Mouse (Mus musculus): ENCODE results near the gene Trappc1. TPM values are rescaled to one million over a fixed set of nuclear protein-coding genes. Genes with fewer than 3 reads are reported as not detected.

The Trappc1 gene
- polyA plus RNA-seq (2017; shearing (Covaris generic)), result 100 to 1,000 TPM; 106 to 112 TPM

DNA sequence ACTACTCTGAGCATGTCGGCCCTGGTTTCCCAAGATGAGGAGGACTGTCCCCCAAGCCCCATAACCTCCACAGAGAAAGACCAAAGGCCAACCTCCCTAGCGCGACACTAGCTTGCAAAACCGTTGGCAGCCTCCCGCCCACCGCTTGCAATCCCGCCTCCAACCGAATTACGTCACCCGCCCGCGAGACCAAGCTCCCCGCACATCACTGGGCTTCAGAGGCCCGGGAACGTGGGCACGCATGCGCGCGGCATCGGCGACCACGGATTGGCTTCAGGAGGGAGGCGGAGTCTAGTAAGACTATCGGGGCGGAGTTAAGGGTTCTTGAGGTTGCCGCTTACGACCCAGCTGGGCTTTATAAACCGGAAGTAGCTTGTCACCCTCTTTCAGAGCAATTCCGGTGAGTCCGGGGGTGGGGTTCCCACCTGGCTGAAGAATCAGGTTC, at the start of gene Trappc1, which contains the start of gene Cntrob:
Gene Trappc1 (plus strand): TSS at position 314 of the 445 bp plus-strand sequence.
Gene Cntrob (minus strand): TSS at position 109 of the 445 bp plus-strand sequence.

DNA sequence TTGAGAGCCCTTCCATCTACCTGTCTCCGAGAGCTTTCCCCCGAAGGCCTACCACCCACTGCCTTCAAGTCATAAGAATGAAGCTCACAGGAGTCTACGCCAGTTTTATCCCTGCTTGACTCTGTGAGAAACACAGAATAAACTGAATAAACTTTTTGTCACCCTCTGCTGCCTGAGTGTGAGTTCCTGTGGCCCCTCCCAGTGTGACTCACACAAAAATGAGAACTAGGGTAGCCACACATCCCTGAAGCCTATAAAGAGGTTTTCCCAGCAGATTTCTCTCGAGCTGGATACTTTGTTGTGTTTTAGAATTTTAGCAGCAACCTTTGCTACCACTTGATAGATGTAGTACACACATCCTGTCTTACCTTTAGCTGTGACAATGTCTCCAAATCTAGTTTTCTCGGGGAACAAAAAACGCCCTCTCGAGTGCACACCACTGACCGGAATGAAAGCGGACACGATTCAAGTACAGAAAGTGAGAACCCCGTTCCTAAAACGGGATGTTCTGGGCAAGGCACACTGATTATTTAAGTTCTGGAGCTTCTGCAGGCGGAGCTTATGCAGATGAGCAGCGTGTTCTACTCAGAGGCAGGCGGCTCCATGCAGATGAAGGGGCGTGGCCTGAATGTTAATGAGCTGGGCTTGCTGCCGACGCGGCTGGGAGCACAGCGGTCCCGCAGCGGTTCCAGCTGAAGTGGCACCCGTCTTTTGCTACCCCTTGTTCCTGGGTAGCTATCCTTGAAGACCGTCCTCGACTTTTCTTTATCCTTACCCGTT, 2.0 kb downstream of the Trappc1 start, which contains the start of gene Kcnab3:
Gene Kcnab3 (plus strand): TSS at position 631 of the 780 bp plus-strand sequence.

DNA sequence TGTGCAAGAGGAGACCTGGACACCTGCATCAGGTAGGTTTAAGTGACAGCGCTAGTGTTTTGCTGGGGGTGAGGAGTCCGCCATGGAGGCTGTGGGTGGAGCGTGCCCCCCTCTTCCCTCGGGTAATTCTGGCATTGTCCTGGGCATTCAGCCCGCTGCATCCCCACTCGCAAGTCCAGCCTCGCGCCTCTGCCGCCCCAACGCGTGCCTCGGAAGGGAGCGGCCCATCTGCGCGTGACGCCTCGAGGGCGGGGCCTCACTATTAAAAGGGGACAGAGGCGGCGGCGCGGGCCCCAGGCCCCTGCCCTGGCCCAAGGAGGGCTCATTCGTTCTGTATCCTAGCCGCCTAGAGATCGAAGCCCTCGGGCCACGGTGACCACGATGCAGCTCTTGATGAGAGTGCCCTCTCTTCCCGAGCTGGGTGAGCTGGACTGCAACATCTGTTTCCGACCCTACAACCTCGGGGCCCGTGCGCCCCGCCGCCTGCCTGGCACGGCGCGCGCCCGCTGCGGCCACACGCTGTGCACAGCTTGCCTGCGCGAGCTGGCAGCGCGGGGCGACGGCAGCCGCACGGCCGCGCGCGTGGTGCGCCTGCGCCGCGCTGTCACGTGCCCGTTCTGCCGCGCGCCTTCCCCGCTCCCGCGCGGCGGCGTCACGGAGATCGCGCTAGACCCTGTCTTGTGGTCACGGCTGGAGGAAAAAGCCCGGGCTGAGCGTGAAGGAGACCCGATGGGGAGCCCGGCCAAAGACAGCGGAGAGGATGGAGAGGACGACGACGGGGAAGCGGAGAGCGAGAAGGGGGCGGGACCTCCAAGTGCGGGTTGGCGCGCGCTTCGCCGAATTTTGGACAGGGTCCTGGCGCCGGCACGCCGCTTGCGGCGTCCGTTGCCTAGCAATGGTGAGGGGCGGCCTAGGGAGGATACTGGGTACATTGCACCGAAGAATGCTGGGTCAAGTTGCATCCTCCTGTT, 16.7 kb downstream of the Trappc1 start, which contains the start of gene Rnf227:
Gene Rnf227 (plus strand): TSS at position 301 of the 971 bp plus-strand sequence.

DNA sequence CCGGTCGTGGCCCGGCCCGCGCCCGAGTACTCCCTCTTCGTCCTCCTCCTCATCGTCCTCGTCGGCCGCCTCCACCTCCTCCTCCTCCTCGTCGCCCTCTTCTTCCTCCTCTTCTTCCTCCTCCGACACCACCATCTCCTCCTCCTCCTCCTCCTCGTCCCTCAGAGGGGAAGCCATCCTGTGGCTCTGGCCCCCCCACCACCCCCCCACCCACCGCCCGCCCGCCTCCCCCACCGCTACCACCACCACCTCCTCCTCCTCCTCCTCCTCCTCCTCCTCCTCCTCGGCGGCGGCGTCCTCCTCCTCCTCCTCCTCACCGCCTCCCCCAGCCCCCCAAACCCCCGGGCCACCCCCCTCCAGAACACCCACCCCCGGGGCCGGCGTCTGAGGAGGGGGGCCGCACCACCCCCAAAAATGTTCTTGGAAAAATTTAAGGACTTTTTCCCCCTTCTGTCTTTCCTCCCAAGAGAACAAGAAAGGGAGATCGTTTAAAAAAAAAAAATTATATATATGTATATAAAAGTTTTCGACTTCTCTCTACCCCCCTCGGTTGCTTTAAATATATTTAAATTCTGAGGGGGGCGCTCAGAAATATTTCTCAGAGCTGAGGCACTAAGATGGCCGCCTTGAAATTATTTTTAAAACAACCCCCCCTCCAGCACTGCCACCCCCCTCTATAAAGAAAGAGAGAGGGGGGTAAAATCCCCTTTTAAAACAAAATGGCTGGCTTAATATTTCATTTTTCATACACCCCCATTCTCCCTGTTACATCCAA, 45.6 kb downstream of the Trappc1 start, which contains the start of gene Chd3:
Gene Chd3 (minus strand): TSS at position 192 of the 775 bp plus-strand sequence.

Other genes with a start within 250 kb of the Trappc1 start
- 100 to 1,000 TPM; 113 to 123 TPM for gene Vamp2, start 235.5 kb upstream of the Trappc1 start, polyA plus RNA-seq (2017; shearing (Covaris generic))
- 10 to 100 TPM in 1 of 2 experiments, 1 to 10 TPM in 1; 6.6 to 10.3 TPM for gene Per1, start 228.8 kb upstream of the Trappc1 start, polyA plus RNA-seq (2017; shearing (Covaris generic))
- under 1 TPM in 1 of 2 experiments, not detected in 1; 0.08 TPM for gene Hes7, start 203.6 kb upstream of the Trappc1 start, polyA plus RNA-seq (2017; shearing (Covaris generic))
- under 1 TPM in 1 of 2 experiments, not detected in 1; 0.17 TPM for gene 9130213A22Rik, start 201.4 kb upstream of the Trappc1 start, polyA plus RNA-seq (2017; shearing (Covaris generic))
- under 1 TPM in 1 of 2 experiments, not detected in 1; 0.05 TPM for gene Aloxe3, start 198.1 kb upstream of the Trappc1 start, polyA plus RNA-seq (2017; shearing (Covaris generic))
- gene Alox12b, start 167.0 kb upstream of the Trappc1 start, polyA plus RNA-seq (2017; shearing (Covaris generic)), result not detected
- 10 to 100 TPM in 1 of 2 experiments, 1 to 10 TPM in 1; 3.0 to 14.3 TPM for gene Alox8, start 126.1 kb upstream of the Trappc1 start, polyA plus RNA-seq (2017; shearing (Covaris generic))
- gene Gucy2e, start 86.9 kb upstream of the Trappc1 start, polyA plus RNA-seq (2017; shearing (Covaris generic)), result under 1 TPM; 0.10 to 0.79 TPM
- gene Cntrob, start 205 bp upstream of the Trappc1 start, polyA plus RNA-seq (2017; shearing (Covaris generic)), result 10 to 100 TPM in 1 of 2 experiments, 1 to 10 TPM in 1; 4.3 to 12.7 TPM
- gene Kcnab3, start 2.3 kb downstream of the Trappc1 start, polyA plus RNA-seq (2017; shearing (Covaris generic)), result 1 to 10 TPM; 1.9 to 3.8 TPM
- 1 to 10 TPM; 2.3 to 8.7 TPM for gene Rnf227, start 16.5 kb downstream of the Trappc1 start, polyA plus RNA-seq (2017; shearing (Covaris generic))
- gene Chd3, start 45.4 kb downstream of the Trappc1 start, polyA plus RNA-seq (2017; shearing (Covaris generic)), result 100 to 1,000 TPM in 1 of 2 experiments, 10 to 100 TPM in 1; 81.9 to 111 TPM
- gene Naa38, start 71.5 kb downstream of the Trappc1 start, polyA plus RNA-seq (2017; shearing (Covaris generic)), result 100 to 1,000 TPM; 128 to 154 TPM
- gene Cyb5d1, start 71.7 kb downstream of the Trappc1 start, polyA plus RNA-seq (2017; shearing (Covaris generic)), result 10 to 100 TPM; 20.5 to 23.2 TPM
- gene Tmem88, start 74.3 kb downstream of the Trappc1 start, polyA plus RNA-seq (2017; shearing (Covaris generic)), result under 1 TPM; 0.14 to 0.22 TPM
- 1 to 10 TPM; 4.8 to 6.3 TPM for gene Kdm6b, start 89.7 kb downstream of the Trappc1 start, polyA plus RNA-seq (2017; shearing (Covaris generic))
- gene Dnah2, start 225.1 kb downstream of the Trappc1 start, polyA plus RNA-seq (2017; shearing (Covaris generic)), result under 1 TPM; 0.02 to 0.48 TPM
- under 1 TPM; 0.23 to 0.32 TPM for gene Efnb3, start 236.2 kb downstream of the Trappc1 start, polyA plus RNA-seq (2017; shearing (Covaris generic))

Data from activated CD4-positive, CD25-positive, alpha-beta regulatory T cell (primary cell).